Mouse (Mus musculus): ENCODE measurements around the gene Fsd2.

DNA sequence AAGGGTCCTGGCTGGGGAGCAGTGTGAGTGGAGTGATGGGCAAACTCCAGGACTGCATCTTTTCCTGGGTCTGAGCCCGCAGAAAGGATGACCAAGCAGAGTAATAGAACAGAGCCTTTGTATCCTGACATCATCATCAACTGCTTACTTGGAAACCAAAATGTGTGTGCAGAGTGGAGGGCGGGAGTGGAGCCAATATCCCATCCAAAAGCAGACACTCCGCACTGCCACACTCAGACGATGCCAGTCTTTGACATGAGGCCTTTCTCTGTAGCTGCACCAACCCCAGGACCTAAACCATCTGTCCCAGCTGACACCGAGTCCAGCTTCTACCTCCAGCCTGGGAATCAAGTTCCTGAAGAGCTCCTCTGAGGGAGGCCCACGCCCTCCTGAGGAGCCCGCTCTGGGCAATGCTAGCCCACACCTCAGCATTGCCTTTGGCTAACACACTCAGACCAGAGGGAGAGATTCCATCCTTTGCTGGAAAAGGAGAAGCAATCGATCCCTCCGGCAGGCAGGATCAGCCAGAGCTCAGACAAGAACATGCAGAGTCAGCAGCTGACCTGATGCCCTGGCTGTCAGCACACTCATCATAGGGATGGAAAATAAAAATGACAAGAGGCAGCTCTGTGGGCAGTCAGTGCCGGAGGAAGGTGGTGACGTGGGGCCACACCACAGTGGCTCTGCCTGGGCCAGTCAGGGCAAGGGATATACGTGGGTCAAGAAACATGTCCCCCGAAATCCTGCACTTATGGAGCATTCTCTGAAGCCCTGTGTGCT, 46.3 kb upstream of the Fsd2 start:
- TF ChIP-seq CTCF (IDR thresholded peaks at IDR 0.05; ENCODE audit: borderline replicate concordance, extremely low read depth, insufficient read depth, insufficient read length) (no peak), POLR2A (IDR thresholded peaks at IDR 0.05; ENCODE audit: borderline replicate concordance, extremely low read depth, insufficient read depth, insufficient read length, poor library complexity, severe bottlenecking) (no peak)

Data from brain, embryonic 14.5 days (tissue).